Mouse (Mus musculus) small intestine, adult 2 months (tissue): ENCODE data around the gene Rhox11.

Experiments used
- CTCF ChIP-seq: fragments of 200-500 bp; IDR thresholded peaks from 2 replicates; pipeline ENCODE4 v1.5.1; 2012; ENCODE audit warnings: low read depth, mild to moderate bottlenecking, control low read depth, inconsistent platforms, low read length, moderate library complexity, mixed read lengths; ENCODE audit not compliant: insufficient replicate concordance, insufficient read length; ENCODE audit errors: extremely low read depth
- POLR2A ChIP-seq: fragments of 200-500 bp; IDR thresholded peaks from 2 replicates; pipeline ENCODE4 v1.6.1; 2012; ENCODE audit warnings: low read depth, mild to moderate bottlenecking, control low read depth, inconsistent platforms, low read length, moderate library complexity

DNA sequence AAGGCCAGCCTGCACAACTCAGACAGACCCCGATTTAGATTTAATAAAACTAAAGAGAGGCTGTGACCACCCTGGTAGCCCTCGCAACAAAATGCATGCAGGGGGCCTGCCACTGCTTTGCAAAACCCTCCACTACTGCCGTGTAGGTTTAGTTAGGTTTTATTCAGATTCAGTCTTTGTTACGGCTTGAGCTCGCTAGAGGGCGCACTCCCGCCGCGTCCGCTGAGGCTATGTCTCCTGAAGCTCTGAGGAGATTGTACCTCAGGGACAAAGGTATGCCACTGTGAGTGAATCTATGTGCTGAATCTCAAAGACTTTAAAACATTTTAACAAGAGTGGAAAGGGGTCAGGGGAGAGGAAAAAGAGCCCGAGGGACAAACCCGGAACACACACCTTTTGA is 715 bp downstream of the Rhox11 start:
- TF ChIP-seq CTCF, result peak; percentile 70; the same call in 1 of the 2 replicates
- TF ChIP-seq POLR2A, result no peak
